Mouse (Mus musculus) kidney, adult 2 months (tissue): Measurements from ENCODE around the gene Bin2.

Experiments used
- CTCF ChIP-seq: fragments of 200-500 bp; conservative IDR thresholded peaks from 2 replicates; pipeline ENCODE4 v1.5.1; 2011; ENCODE audit warnings: low read depth, mild to moderate bottlenecking, control low read depth, low read length, moderate library complexity, mixed read lengths; ENCODE audit not compliant: insufficient read depth, insufficient read length
- POLR2A ChIP-seq: fragments of 200-500 bp; IDR thresholded peaks from one replicate; pipeline ENCODE4 v1.6.1; 2011; ENCODE audit warnings: low read depth, low read length, control low read depth

GRCm38 (mm10) chr15:100633341-100633740 lies 36.0 kb downstream of the Bin2 start:
- TF ChIP-seq CTCF (no peak), POLR2A (no peak)
